Mouse (Mus musculus) adrenal gland, postnatal 10 days (tissue): ENCODE data around the gene Erg. TPM values are rescaled to one million over a fixed set of nuclear protein-coding genes. Genes with fewer than 3 reads are reported as not detected.

ENCODE experiments used
- DNase-seq: peaks from one replicate; pipeline ENCODE4 v3.0.0; 2021; ENCODE audit warnings: mixed read lengths
- total RNA-seq, 2 experiments: library from RNA; stranded (reverse); gene quantifications; 2 replicates each; pipeline ENCODE4 v1.2.3; 2021

The Erg gene
- total RNA-seq, 2 experiments from 2014 or later, result 27.5 to 29.6 TPM

DNA sequence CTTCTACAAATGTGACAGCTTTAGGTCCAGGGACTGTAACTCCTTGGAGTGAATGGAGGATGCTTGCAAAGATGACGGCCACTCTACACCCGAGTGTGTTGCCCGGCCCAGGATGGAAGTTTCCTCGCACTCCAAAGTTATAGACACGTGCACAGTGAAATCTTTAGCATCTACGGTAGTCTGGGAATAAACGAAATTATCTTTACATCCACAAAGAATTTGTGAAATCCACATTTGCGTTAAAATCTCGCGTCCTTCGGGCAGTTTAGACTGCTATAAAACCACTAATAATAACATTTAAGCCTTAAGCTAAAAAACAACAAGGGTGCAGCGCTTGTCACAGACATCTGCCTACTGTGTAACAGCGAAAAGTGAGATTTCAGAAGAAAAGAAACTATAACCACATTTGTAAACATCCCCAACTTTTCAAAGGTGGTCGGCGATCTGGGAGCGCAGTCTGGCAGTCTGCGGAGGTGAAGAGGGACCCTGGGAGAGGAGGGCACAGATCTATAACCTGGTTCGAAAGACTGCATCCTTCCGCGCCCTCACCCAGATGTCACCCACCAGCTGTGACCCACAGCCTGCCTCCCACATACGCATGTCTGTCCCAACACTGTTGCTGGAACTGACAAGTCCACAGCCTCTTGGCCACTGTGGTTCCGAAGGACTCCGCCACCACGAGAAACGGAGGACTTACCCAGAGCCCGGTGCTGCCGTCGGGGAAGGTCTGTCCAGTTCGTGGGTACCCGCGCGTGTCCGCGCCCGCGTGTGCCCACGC is 1.5 kb downstream of the Erg start:
- no peak for DNase-seq

DNA sequence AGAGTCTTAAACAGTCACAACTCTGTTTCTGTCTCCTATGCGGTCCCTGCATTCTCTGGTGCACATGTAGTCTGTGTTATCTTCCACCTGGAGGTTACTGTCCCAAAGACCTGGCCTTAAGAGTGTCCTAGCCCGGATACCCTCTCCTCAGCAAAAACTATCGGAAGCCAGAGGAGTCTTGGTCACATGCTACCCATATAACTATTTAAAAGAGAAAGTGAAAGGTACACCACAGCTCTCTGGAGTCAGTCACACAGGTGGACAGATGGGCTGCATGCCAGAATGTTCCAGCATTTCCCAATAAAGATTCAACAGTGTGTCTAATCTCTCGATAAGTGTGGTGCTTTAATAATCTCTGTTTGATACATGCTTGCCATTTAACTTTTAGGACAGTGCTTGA is 7.1 kb downstream of the Erg start:
- DNase-seq, result no peak

DNA sequence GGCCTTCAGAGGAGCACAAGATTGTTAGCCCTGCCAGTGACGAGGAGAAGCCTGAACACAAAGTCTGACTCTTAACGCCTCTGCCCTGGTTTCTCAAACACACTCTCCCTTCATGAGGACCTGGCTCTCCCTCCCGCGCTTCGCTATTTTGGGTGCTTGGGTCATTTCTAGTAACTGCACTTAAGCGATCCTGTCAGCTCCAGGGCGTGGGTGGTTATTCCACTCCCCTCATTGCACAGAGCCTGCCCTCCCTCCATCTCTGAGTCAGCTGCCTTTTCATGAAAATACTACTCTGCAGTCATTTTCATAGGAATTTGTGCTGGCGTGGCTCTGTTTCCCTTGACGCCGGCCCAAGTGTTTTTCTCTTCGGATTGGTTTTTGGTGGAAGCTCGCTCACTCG is 13.2 kb downstream of the Erg start:
- no peak for DNase-seq

DNA sequence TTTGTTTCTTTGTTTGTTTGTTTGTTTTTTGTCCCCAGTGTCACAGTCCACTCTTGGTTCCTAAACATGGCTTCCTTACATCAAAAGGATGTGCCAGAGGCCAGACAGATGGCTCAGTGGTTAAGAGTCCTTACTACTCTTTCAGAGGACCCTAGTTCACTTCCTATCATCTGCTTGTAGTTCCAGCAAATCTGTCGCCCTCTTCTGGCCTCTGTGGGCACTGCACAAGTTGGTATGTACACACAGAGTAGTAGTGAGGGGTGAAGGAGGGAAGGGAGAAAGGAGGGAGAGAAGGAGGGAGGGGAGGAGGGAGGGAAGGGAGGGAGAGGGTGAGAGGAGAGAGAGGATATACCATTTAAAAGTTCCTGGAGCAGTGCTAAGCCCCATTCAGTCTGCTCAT is 15.8 kb downstream of the Erg start:
- peak; percentile 56 for DNase-seq

GRCm38 (mm10) chr16:95556834-95557233 is 29.6 kb downstream of the Erg start:
- DNase-seq, result no peak

GRCm38 (mm10) chr16:95553136-95553535 is 33.3 kb downstream of the Erg start:
- no peak for DNase-seq

DNA sequence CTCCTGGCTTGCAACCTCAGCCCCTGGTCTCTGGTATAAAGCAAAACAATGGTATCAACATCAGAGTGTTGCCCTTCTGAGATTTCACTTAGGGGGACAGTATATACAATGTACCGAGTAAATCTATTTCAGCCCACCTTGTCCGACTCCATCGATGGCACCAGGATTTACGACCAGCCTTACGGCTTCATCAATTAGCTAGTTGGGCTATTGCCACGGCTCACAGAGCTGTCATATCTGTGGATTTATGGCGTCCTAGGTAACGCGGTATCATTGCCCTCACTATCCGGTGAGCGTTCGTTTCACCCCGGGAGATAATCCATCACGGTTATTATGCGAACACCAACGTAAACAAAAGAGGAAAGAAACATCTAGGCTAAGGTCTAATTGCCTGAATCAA is 33.9 kb downstream of the Erg start:
- no peak for DNase-seq

DNA sequence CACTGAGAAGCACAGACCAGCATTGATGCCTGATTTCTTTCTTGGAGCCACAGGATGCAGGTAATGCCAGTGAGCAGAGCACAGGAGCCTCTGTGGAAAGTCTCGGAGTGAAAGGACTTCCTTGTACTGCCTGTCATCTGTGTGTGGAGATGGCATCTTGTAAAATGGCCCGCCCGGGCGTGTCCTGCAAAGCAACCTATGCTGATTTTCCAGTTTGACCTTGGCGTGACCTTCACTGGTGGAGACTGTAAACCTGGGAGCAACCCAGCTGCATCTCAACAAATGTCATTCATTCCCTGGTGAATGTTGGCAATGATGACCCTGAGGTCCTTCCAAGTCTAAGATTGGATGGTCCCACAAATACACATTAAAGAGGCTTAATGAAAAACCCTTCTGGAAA is 35.9 kb downstream of the Erg start:
- no peak for DNase-seq

DNA sequence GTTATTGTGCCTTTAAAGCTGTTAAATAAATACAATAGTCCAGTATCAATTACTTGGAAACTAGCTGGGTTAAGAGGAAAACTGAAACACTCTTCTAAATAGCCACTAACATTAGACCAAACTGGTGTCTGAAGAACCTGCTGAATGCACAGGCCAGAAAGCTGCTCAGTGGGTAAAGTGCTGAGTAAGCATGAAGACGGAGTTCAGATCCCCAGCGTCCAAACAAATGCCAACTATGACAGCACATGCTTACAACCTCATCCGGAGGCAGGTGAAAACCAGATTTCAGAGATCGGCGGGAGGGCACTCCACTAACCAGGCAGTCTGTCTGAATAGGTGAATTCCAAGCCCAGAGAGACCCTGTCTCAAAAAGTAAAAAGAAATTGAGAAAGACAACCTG is 41.6 kb downstream of the Erg start:
- DNase-seq, result no peak

GRCm38 (mm10) chr16:95543471-95543870 is 42.9 kb downstream of the Erg start:
- DNase-seq, result no peak

DNA sequence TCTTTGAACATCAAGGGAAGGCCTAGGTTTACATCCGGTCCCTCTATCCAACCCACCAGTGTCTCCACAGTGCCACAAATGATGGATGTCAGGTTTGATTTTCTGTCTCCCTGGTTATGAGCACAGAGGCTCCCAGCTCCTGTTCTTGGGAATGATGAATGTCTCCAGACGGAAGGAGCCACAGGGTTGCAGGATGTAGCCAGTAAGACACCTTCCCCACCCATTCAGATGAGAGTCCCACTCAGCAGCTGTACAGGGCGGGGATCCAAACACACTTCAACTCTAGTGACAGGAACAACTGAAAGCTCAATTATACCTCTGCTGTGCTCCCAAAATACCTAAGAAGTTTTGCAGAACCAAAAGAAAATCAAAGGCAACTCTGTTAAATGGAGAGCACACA is 51.2 kb downstream of the Erg start:
- no peak for DNase-seq

- no peak for DNase-seq
Measured at GRCm38 (mm10) chr16:95532387-95533077, 53.9 kb downstream of the Erg start.

GRCm38 (mm10) chr16:95527561-95527960 is 58.8 kb downstream of the Erg start:
- DNase-seq, result no peak

DNA sequence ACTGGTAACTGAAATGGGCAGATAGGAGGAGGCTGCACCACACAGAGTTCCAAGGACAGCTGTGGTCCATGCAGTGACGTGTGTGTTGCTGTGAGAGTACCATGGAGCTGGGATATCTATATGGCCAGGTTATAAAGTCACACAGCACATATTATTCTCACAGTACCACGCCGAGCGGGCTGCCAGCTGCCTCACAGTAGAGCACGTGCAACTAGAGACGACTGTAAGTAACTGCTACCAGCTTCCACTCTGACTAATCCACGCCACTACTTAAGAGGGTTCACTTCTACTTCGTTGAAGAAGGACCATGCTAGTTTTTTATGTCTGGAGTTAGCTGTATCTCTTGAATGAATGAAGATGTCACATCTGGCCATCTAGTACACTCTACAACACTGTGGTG is 66.9 kb downstream of the Erg start:
- DNase-seq, result no peak

- no peak for DNase-seq
Measured at GRCm38 (mm10) chr16:95506051-95506450, 80.3 kb downstream of the Erg start.

- no peak for DNase-seq
Measured at GRCm38 (mm10) chr16:95496582-95497300, 89.7 kb downstream of the Erg start.

DNA sequence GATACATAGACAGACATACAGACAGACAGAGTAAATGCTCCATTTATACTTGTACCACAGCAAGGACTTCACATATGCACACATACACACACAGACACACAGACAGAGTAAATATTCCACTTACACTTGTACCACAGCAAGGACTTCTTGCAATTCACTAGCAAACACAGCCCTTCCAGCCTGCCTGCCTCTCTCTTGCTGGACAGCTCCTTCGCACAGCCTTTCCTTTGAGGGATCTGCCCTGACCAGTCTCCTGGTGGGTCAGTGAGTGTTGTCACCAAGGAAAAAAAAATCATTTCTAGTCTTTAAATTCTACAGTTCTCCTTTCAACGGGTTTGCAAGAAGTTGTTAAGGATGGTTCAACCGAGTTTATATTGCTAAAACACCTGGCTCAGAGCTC is 92.3 kb downstream of the Erg start:
- DNase-seq, result no peak

DNA sequence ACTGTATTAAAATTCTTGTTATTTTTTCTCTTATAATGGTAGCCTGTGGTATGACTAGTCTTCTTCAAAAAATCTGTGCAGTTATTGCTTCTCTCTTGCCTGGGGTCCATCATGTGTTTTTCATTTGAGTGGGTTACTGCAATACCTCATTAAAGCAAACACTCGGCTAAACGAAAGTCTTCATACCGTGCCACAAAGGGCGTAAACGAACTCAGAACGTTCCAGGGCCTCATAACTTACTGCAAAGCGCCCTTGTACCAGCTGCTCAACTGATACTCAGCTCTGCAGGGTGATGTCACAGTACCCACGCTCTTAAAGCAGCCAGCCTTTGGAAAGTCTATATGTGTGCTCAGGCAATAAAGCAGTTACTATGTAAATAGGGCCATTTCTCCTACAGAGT is 93.1 kb downstream of the Erg start:
- no peak for DNase-seq

DNA sequence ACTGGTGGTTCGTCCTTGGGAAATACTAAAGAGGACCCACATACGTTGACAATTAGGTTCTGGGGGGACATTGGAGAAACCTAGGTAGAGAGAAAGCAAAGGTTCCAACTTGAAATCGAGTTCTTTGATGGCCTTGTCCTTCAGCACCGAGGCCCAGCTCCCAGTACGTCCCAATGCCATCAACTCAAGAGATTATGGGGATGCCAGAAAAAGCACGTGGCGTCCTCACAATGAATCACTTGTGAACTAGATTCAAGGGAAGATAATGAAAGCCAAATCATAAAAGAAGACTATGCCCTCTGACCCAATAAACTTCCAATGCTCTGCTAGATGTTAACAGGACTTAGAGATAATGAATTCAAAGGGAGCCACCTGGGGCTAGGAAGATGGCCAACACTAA is 94.2 kb downstream of the Erg start:
- DNase-seq, result peak; percentile 21

DNA sequence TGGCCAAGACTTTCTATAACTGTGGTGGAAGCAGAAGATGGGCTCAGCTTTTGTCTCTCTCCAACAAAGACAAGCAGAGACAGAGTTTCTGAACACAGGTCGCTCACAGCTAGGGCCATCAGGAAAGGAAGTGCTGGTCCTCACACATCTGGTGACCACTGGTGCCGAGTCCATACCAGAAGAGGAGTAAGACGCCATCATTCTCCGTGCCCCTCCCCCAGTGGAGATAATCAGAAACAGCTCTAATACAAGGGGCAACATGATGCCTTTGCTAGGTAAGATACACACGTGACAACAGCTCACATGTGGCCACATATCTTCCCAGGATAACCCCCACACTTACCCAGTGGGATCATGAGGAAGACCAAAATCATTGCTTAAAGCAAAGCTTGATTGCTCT is 96.0 kb downstream of the Erg start:
- no peak for DNase-seq

- no peak for DNase-seq
Measured at GRCm38 (mm10) chr16:95487606-95488351, 98.6 kb downstream of the Erg start.

- DNase-seq, result no peak
Measured at GRCm38 (mm10) chr16:95481176-95481575, 105.2 kb downstream of the Erg start.

- no peak for DNase-seq
Measured at GRCm38 (mm10) chr16:95478558-95478957, 107.8 kb downstream of the Erg start.
